Mouse (Mus musculus) stomach, embryonic 15.5 days (tissue): ENCODE results near the gene Ctnna3. TPM values are rescaled to one million over a fixed set of nuclear protein-coding genes. Genes with fewer than 3 reads are reported as not detected.

Experiments
- ATAC-seq: fragments of 200-750 bp; cut with Nextera tagmentation; 2 replicates; pipeline ENCODE4 v1.8.0; 2017; ENCODE audit warnings: low read depth, moderate number of reproducible peaks, moderate TSS enrichment; ENCODE audit not compliant: insufficient read depth, low FRiP score
- H3K27ac ChIP-seq: fragments of 300-500 bp; sonication (generic); 2 replicates; pipeline ENCODE4 v1.5.1; 2015; ENCODE audit warnings: mild to moderate bottlenecking, inconsistent platforms
- H3K27me3 ChIP-seq: fragments of 300-500 bp; sonication (generic); replicated peaks from 2 replicates; pipeline ENCODE4 v1.6.1; 2015; ENCODE audit warnings: inconsistent platforms
- H3K36me3 ChIP-seq: fragments of 300-500 bp; sonication (generic); 2 replicates; pipeline ENCODE4 v1.6.1; 2015; ENCODE audit warnings: inconsistent platforms
- H3K4me1 ChIP-seq: fragments of 300-500 bp; sonication (generic); 2 replicates; pipeline ENCODE4 v1.6.1; 2015; ENCODE audit warnings: inconsistent platforms
- H3K4me2 ChIP-seq: fragments of 300-500 bp; sonication (generic); 2 replicates; pipeline ENCODE4 v1.6.1; 2015; ENCODE audit warnings: mild to moderate bottlenecking, inconsistent platforms
- H3K4me3 ChIP-seq: fragments of 300-500 bp; sonication (generic); replicated peaks from 2 replicates; pipeline ENCODE4 v1.5.1; 2015; ENCODE audit warnings: inconsistent platforms
- H3K9ac ChIP-seq: fragments of 300-500 bp; sonication (generic); 2 replicates; pipeline ENCODE4 v1.6.1; 2015; ENCODE audit warnings: inconsistent platforms
- H3K9me3 ChIP-seq: fragments of 300-500 bp; sonication (generic); 2 replicates; pipeline ENCODE4 v1.6.1; 2016; ENCODE audit warnings: inconsistent platforms
- WGBS: fragments of 180-500 bp; shearing (Covaris S2); methylation state at CpG from one replicate; pipeline ENCODE4 v1.1.7; 2015; 5-methylcytosine and 5-hydroxymethylcytosine counted together
- polyA plus RNA-seq: library from polyadenylated mRNA; unstranded; fragments of >200 nt; fragmentation: Nextera tagmentation; extraction: Ambion mirVana; gene quantifications from 2 replicates; pipeline ENCODE4 v1.2.1, GENCODE M21; 2015

Gene Ctnna3
- polyA plus RNA-seq, 1 experiment from 2014 or later: 0.58 TPM

DNA sequence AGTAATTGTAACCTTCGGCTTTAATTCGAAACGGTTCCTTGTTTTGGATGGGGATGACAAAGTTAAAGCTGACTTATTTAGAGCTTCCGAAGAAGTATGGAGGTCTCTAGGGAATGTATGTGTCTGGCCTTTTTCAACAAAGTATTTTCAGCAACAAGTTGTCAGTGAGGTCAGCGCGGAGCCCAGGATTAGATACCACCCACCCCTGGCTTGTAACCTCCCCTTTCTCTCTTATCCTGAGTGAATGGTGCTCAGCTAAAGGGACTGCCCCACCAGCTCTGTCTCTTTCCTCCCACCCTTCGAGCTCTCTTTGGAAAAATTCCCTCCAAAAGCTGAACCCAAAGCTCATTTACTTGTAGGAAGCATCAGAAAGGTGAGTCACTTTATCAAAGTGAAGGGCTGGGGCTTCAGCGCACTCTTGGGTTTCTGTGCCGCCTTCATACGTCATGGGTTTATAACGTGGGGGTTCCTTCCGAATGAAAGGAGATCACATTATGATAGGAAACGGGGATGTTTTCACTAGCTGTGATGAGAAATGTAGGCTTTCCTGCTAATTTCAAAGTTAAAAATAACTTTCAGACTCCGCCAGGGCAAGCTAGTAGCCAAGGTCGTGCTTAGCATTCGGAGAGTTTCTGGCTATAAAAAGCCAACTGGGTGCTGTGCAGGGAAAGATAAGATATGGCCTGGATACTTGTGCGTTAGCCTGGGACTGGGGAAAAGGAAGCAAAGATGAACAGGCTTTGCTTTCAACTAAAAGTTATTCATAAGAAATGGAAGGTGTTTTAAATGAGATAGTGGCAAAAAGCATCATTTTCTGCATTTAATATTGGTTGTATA lies 27.6 kb downstream of the Ctnna3 start:
- H3K36me3 ChIP-seq: no peaks in the 10 kb centered on the region
- 0 out of 2 replicates have a peak overlapping the region, but pooled peaks have one; percentile 4 for H3K4me3 ChIP-seq
- no peak overlapping the region for H3K9ac ChIP-seq
- WGBS: 54% methylated on average over 17 of the region's 17 CpGs
- no peak overlapping the region for H3K27ac ChIP-seq
- H3K9me3 ChIP-seq: no peaks in the 10 kb centered on the region
- H3K4me1 ChIP-seq: no peaks in the 10 kb centered on the region
- no peaks in the 10 kb centered on the region for H3K27me3 ChIP-seq
- no peak overlapping the region for H3K4me2 ChIP-seq
- no peak for ATAC-seq

- Histone ChIP-seq H3K27ac (no peak overlapping the region), H3K9ac (no peak overlapping the region), H3K9me3 (no peaks in the 10 kb centered on the region), H3K4me2 (no peak overlapping the region), H3K4me3 (no peak overlapping the region), H3K27me3 (no peaks in the 10 kb centered on the region), H3K36me3 (no peaks in the 10 kb centered on the region), H3K4me1 (no peaks in the 10 kb centered on the region)
- WGBS: 50% methylated on average over 5 of the region's 5 CpGs
- ATAC-seq: no peak
Observed at GRCm38 (mm10) chr10:63460935-63461334, 31.0 kb downstream of the Ctnna3 start.

DNA sequence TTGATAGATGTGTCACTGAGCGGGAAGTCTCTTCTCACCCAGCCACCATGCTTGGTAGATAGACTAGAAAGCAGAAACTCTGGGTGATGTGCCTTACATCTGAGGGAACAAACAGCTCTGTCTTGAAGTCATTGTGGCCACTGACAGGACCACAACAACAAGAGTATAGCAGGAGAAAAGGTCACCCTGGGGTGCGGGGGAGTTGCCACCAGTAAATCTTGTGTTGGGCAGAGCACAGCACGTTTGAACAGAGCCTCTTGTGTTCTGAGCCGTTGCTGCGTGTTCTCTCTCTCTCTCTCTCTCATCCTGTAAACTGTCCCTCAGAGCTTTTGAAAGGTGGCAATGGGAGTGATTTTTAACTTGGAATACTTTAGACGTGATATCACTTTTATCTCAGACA lies 42.6 kb downstream of the Ctnna3 start:
- Histone ChIP-seq H3K27me3 (no peaks in the 10 kb centered on the region), H3K4me1 (no peaks in the 10 kb centered on the region), H3K9ac (no peak overlapping the region), H3K4me3 (no peak overlapping the region), H3K9me3 (no peaks in the 10 kb centered on the region), H3K27ac (no peak overlapping the region), H3K4me2 (no peak overlapping the region), H3K36me3 (no peaks in the 10 kb centered on the region)
- no peak for ATAC-seq
- 56% methylated on average over 6 of the region's 6 CpGs for WGBS

GRCm38 (mm10) chr10:63476167-63476647 lies 46.3 kb downstream of the Ctnna3 start:
- Histone ChIP-seq H3K27ac (peak overlapping the region; percentile 31), H3K4me2 (no peak overlapping the region), H3K4me3 (no peak overlapping the region), H3K9ac (no peak overlapping the region), H3K27me3 (no peaks in the 10 kb centered on the region), H3K9me3 (no peaks in the 10 kb centered on the region), H3K36me3 (no peaks in the 10 kb centered on the region), H3K4me1 (no peaks in the 10 kb centered on the region)
- peak; percentile 43; the same call in 1 of the 2 replicates for ATAC-seq
- WGBS: 40% methylated on average over 10 of the region's 10 CpGs

GRCm38 (mm10) chr10:63478946-63479345 lies 49.0 kb downstream of the Ctnna3 start:
- H3K36me3 ChIP-seq: no peaks in the 10 kb centered on the region
- H3K9ac ChIP-seq: no peak overlapping the region
- H3K4me3 ChIP-seq: no peak overlapping the region
- no peak overlapping the region for H3K27ac ChIP-seq
- no peaks in the 10 kb centered on the region for H3K9me3 ChIP-seq
- H3K4me2 ChIP-seq: no peak overlapping the region
- H3K27me3 ChIP-seq: no peaks in the 10 kb centered on the region
- no peaks in the 10 kb centered on the region for H3K4me1 ChIP-seq
- 39% methylated on average over 2 of the region's 2 CpGs for WGBS
- ATAC-seq: no peak

- no peak overlapping the region for H3K4me2 ChIP-seq
- H3K27me3 ChIP-seq: no peaks in the 10 kb centered on the region
- H3K36me3 ChIP-seq: no peaks in the 10 kb centered on the region
- no peaks in the 10 kb centered on the region for H3K4me1 ChIP-seq
- 60% methylated on average over 5 of the region's 5 CpGs for WGBS
- ATAC-seq: no peak
- H3K27ac ChIP-seq: no peak overlapping the region
- no peaks in the 10 kb centered on the region for H3K9me3 ChIP-seq
- H3K9ac ChIP-seq: no peak overlapping the region
- H3K4me3 ChIP-seq: no peak overlapping the region
Observed at GRCm38 (mm10) chr10:63480066-63480465, 50.2 kb downstream of the Ctnna3 start.

GRCm38 (mm10) chr10:63488346-63488745 lies 58.4 kb downstream of the Ctnna3 start:
- Histone ChIP-seq H3K36me3 (no peaks in the 10 kb centered on the region), H3K9me3 (no peaks in the 10 kb centered on the region), H3K27ac (no peak overlapping the region), H3K9ac (no peak overlapping the region), H3K27me3 (no peaks in the 10 kb centered on the region), H3K4me2 (no peak overlapping the region), H3K4me1 (no peaks in the 10 kb centered on the region), H3K4me3 (no peak overlapping the region)
- WGBS: 84% methylated on average over 7 of the region's 7 CpGs
- no peak for ATAC-seq

GRCm38 (mm10) chr10:63523956-63524355 lies 94.1 kb downstream of the Ctnna3 start:
- Histone ChIP-seq H3K4me3 (no peak overlapping the region), H3K9ac (no peak overlapping the region), H3K27ac (no peak overlapping the region), H3K4me2 (no peak overlapping the region), H3K27me3 (no peaks in the 10 kb centered on the region), H3K4me1 (no peaks in the 10 kb centered on the region), H3K36me3 (no peaks in the 10 kb centered on the region), H3K9me3 (no peaks in the 10 kb centered on the region)
- ATAC-seq: no peak
- WGBS: 72% methylated on average over 3 of the region's 3 CpGs

DNA sequence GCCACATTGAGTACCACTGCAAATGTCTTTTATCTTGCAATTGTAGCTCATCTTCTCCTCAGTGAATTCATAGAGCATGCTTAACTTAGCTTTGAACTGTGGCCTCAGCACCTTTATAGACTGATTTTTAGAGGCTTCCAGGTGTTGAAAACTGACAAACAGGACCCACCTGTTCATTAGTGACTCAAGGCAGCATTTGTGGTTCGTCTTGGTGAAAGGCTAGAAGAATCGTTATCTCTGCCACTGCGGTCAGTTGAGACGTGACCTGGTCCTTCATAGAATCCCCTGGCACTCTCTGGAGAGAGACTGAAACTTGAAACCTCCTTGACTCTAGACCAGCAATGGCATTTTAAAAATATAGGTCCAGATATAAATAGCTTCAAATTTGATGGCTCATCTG lies 96.1 kb downstream of the Ctnna3 start:
- WGBS: 66% methylated on average over 4 of the region's 4 CpGs

DNA sequence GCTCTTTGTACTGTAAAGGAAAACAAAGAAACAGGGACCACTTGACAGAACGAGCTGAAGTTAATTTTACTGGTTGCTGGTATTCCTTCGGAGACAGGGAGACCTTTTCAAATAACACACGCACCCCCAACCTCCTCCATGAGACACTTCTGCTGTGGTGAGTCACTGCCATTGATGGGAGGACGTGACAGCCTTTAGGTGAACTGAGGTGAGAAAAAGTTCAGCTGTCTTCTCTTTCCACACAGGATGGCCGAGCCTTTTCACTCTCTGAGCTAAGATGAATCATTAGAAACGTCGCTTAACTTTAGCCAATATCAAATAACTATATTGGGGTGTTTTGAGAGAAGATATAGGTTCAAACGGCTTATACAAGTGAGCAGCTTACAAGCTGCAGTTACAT lies 102.5 kb downstream of the Ctnna3 start:
- no peak overlapping the region for H3K4me2 ChIP-seq
- no peak for ATAC-seq
- no peak overlapping the region for H3K4me3 ChIP-seq
- H3K27me3 ChIP-seq: no peaks in the 10 kb centered on the region
- no peaks in the 10 kb centered on the region for H3K4me1 ChIP-seq
- WGBS: 49% methylated on average over 8 of the region's 8 CpGs
- H3K27ac ChIP-seq: no peak overlapping the region
- no peaks in the 10 kb centered on the region for H3K9me3 ChIP-seq
- no peak overlapping the region for H3K9ac ChIP-seq
- H3K36me3 ChIP-seq: no peaks in the 10 kb centered on the region

More for the DNA sequence above, 96.1 kb downstream of the Ctnna3 start:
- Histone ChIP-seq H3K9me3 (no peaks in the 10 kb centered on the region), H3K4me3 (no peak overlapping the region), H3K27me3 (no peaks in the 10 kb centered on the region), H3K4me2 (no peak overlapping the region), H3K27ac (no peak overlapping the region), H3K4me1 (no peaks in the 10 kb centered on the region), H3K36me3 (no peaks in the 10 kb centered on the region), H3K9ac (no peak overlapping the region)
- ATAC-seq: no peak

GRCm38 (mm10) chr10:63541754-63542153 lies 111.9 kb downstream of the Ctnna3 start:
- no peak overlapping the region for H3K9ac ChIP-seq
- no peaks in the 10 kb centered on the region for H3K4me1 ChIP-seq
- no peak overlapping the region for H3K4me3 ChIP-seq
- H3K27ac ChIP-seq: no peak overlapping the region
- no peak overlapping the region for H3K4me2 ChIP-seq
- no peaks in the 10 kb centered on the region for H3K9me3 ChIP-seq
- no peaks in the 10 kb centered on the region for H3K36me3 ChIP-seq
- 22% methylated on average over 5 of the region's 5 CpGs for WGBS
- H3K27me3 ChIP-seq: no peaks in the 10 kb centered on the region
- peak; percentile 76; the same call in 1 of the 2 replicates for ATAC-seq

- Histone ChIP-seq H3K4me2 (no peak overlapping the region), H3K4me1 (no peaks in the 10 kb centered on the region), H3K27me3 (no peaks in the 10 kb centered on the region), H3K4me3 (no peak overlapping the region), H3K27ac (no peak overlapping the region), H3K9me3 (no peaks in the 10 kb centered on the region), H3K36me3 (no peaks in the 10 kb centered on the region), H3K9ac (no peak overlapping the region)
- no peak for ATAC-seq
- WGBS: 56% methylated on average over 6 of the region's 6 CpGs
Observed at GRCm38 (mm10) chr10:63542493-63542892, 112.6 kb downstream of the Ctnna3 start.
